Mouse (Mus musculus) MEL (cell line): ENCODE data around the gene Spata21.

Experiments
- CTCF ChIP-seq, 3 experiments: IDR thresholded peaks in 2 of 3; conservative IDR thresholded peaks in 1 of 3; 2 replicates each; pipeline ENCODE4 v1.5.1; 2011 to 2012; ENCODE audit warnings: low read length in 3 of 3, low read depth in 2 of 3, mild to moderate bottlenecking in 2 of 3, improper control_type of control experiment in 1 of 3, inconsistent platforms in 1 of 3, mixed read lengths in 1 of 3, moderate library complexity in 1 of 3; ENCODE audit not compliant: control insufficient read depth in 1 of 3, insufficient read depth in 1 of 3, poor library complexity in 1 of 3, severe bottlenecking in 1 of 3
- POLR2A ChIP-seq, 2 experiments: IDR thresholded peaks; 2 replicates each; pipeline ENCODE4 v1.6.1; 2011 to 2012; ENCODE audit warnings: low read length in 2 of 2, mild to moderate bottlenecking in 2 of 2, control low read depth in 1 of 2, improper control_type of control experiment in 1 of 2, low read depth in 1 of 2, moderate library complexity in 1 of 2; ENCODE audit not compliant: control insufficient read depth in 1 of 2, insufficient read depth in 1 of 2, poor library complexity in 1 of 2

- TF ChIP-seq CTCF (IDR thresholded peaks at IDR 0.05 in 2 of 3, conservative IDR thresholded peaks at IDR 0.05 in 1 of 3; ENCODE audit: control insufficient read depth in 1 of 3, insufficient read depth in 1 of 3, low read depth in 2 of 3, low read length in 3 of 3, poor library complexity in 1 of 3, severe bottlenecking in 1 of 3) (no peak), POLR2A (IDR thresholded peaks at IDR 0.05; ENCODE audit: control insufficient read depth in 1 of 2, insufficient read depth in 1 of 2, low read depth in 1 of 2, low read length in 2 of 2, poor library complexity in 1 of 2) (no peak)
These were observed 1.3 kb upstream of the Spata21 start for GRCm38 (mm10) chr4:141086862-141087261.
